Mouse (Mus musculus) cerebellum, adult 2 months (tissue): ENCODE data around the gene Lims1.

Experiments used
- CTCF ChIP-seq: fragments of 200-500 bp; IDR thresholded peaks from 2 replicates; pipeline ENCODE4 v1.5.1; 2011; ENCODE audit warnings: low read depth, mild to moderate bottlenecking, control low read depth, low read length, moderate library complexity, borderline replicate concordance; ENCODE audit not compliant: insufficient read depth
- POLR2A ChIP-seq: fragments of 200-500 bp; IDR thresholded peaks from 2 replicates; pipeline ENCODE4 v1.6.1; 2011; ENCODE audit warnings: low read length, control low read depth, borderline replicate concordance; ENCODE audit not compliant: insufficient read depth

GRCm38 (mm10) chr10:58459896-58460295 is 136.6 kb downstream of the Lims1 start:
- TF ChIP-seq CTCF: no peak
- TF ChIP-seq POLR2A: no peak
